Mouse (Mus musculus) G1E (cell line): Measurements from ENCODE around the gene Asb6. TPM values are rescaled to one million over a fixed set of nuclear protein-coding genes. Genes with fewer than 3 reads are reported as not detected.

ENCODE experiments used
- ATAC-seq: 2 replicates; pipeline ENCODE4 v1.8.0; 2016; ENCODE audit warnings: mild to moderate bottlenecking; ENCODE audit not compliant: insufficient number of reproducible peaks, poor library complexity, low FRiP score, severe bottlenecking; ENCODE audit errors: extremely low read depth
- DNase-seq: peaks from one replicate; pipeline ENCODE4 v3.0.0; 2012; ENCODE audit warnings: low spot score
- H3K27me3 ChIP-seq: 2 replicates; pipeline ENCODE4 v1.6.1; 2012; ENCODE audit warnings: mild to moderate bottlenecking, low read length, inconsistent platforms; ENCODE audit not compliant: insufficient read depth
- H3K36me3 ChIP-seq: replicated peaks from 2 replicates; pipeline ENCODE3; 2012; ENCODE audit warnings: mild to moderate bottlenecking, inconsistent platforms
- H3K4me1 ChIP-seq: 2 replicates; pipeline ENCODE4 v1.6.1; 2012; ENCODE audit warnings: low read depth, low read length, inconsistent platforms, mixed read lengths; ENCODE audit not compliant: insufficient read depth
- H3K4me3 ChIP-seq: 2 replicates; pipeline ENCODE4 v1.5.1; 2012; ENCODE audit warnings: low read depth, mild to moderate bottlenecking, inconsistent platforms, low read length, moderate library complexity, mixed read lengths
- H3K9me3 ChIP-seq: replicated peaks from 2 replicates; pipeline ENCODE4 v1.6.1; 2012; ENCODE audit warnings: inconsistent platforms
- CTCF ChIP-seq: IDR thresholded peaks from 2 replicates; pipeline ENCODE4 v1.5.1; 2012; ENCODE audit warnings: low read depth, low read length, inconsistent platforms, mixed read lengths
- GATA1 ChIP-seq: IDR thresholded peaks from 2 replicates; pipeline ENCODE4 v1.6.1; 2012; ENCODE audit warnings: borderline replicate concordance, low read length, inconsistent platforms, mixed read lengths
- GATA2 ChIP-seq: IDR thresholded peaks from 2 replicates; pipeline ENCODE4 v1.6.1; 2012; ENCODE audit warnings: low read depth, low read length, inconsistent platforms, borderline replicate concordance
- POLR2AphosphoS5 ChIP-seq: IDR thresholded peaks from 2 replicates; pipeline ENCODE4 v1.6.1; 2012; ENCODE audit warnings: low read depth, low read length, inconsistent platforms; ENCODE audit not compliant: insufficient replicate concordance
- TAL1 ChIP-seq: conservative IDR thresholded peaks from 2 replicates; pipeline ENCODE4 v1.6.1; 2012; ENCODE audit warnings: low read depth, low read length, inconsistent platforms, mixed read lengths
- polyA plus RNA-seq: library from polyadenylated mRNA; stranded (reverse); fragments of >175 nt; gene quantifications from 2 replicates; pipeline ENCODE4 v1.2.3, GENCODE M21; 2012
- total RNA-seq, 2 experiments: library from RNA; stranded (forward) in 1 of 2; stranded (reverse) in 1 of 2; fragments of 200-1000 nt in 1 of 2; fragments of >200 nt in 1 of 2; fragmentation: Nextera tagmentation in 1 of 2; gene quantifications; 2 replicates each; pipeline ENCODE4 v1.2.3; 2014 to 2017

The Asb6 gene
- total and polyA plus RNA-seq, 3 experiments = 15.2 to 38.8 (median 17.9) TPM

GRCm38 (mm10) chr2:30852771-30853313, 22.7 kb upstream of the Asb6 start:
- Histone ChIP-seq H3K4me3 (no peak overlapping the region), H3K9me3 (no peaks in the 10 kb centered on the region), H3K4me1 (no peaks in the 10 kb centered on the region), H3K36me3 (no peaks in the 10 kb centered on the region), H3K27me3 (peaks cover 37% of the 10 kb centered on the region)
- TF ChIP-seq GATA1 (no peak), CTCF (no peak), POLR2AphosphoS5 (no peak), GATA2 (no peak), TAL1 (no peak)
- no peak for ATAC-seq
- DNase-seq = no peak

- no peak overlapping the region for H3K4me3 ChIP-seq
- DNase-seq (no peak), ATAC-seq (no peak)
- H3K36me3 ChIP-seq = no peaks in the 10 kb centered on the region
- H3K27me3 ChIP-seq = peaks cover 42% of the 10 kb centered on the region
- H3K4me1 ChIP-seq = no peaks in the 10 kb centered on the region
- no peak for TF ChIP-seq CTCF
- no peaks in the 10 kb centered on the region for H3K9me3 ChIP-seq
Measured at GRCm38 (mm10) chr2:30850581-30850980, 20.4 kb upstream of the Asb6 start.

- Histone ChIP-seq H3K36me3 (no peaks in the 10 kb centered on the region), H3K27me3 (peaks cover 48% of the 10 kb centered on the region), H3K4me1 (no peaks in the 10 kb centered on the region), H3K9me3 (no peaks in the 10 kb centered on the region), H3K4me3 (no peak overlapping the region)
- ATAC-seq (no peak), DNase-seq (no peak)
- TF ChIP-seq CTCF = no peak
- no peak for TF ChIP-seq TAL1
- TF ChIP-seq POLR2AphosphoS5 = no peak
- no peak for TF ChIP-seq GATA1
- no peak for TF ChIP-seq GATA2
Measured at GRCm38 (mm10) chr2:30848184-30848583, 18.1 kb upstream of the Asb6 start.

- Histone ChIP-seq H3K4me3 (no peak overlapping the region), H3K27me3 (peaks cover 48% of the 10 kb centered on the region), H3K4me1 (no peaks in the 10 kb centered on the region), H3K9me3 (no peaks in the 10 kb centered on the region), H3K36me3 (no peaks in the 10 kb centered on the region)
- TF ChIP-seq CTCF (no peak), GATA1 (no peak), GATA2 (no peak), POLR2AphosphoS5 (no peak), TAL1 (no peak)
- ATAC-seq (no peak), DNase-seq (no peak)
Measured at GRCm38 (mm10) chr2:30846723-30847122, 16.6 kb upstream of the Asb6 start.

GRCm38 (mm10) chr2:30846236-30846635, 16.1 kb upstream of the Asb6 start:
- H3K9me3 ChIP-seq = no peaks in the 10 kb centered on the region
- H3K4me3 ChIP-seq = no peak overlapping the region
- H3K36me3 ChIP-seq = no peaks in the 10 kb centered on the region
- no peaks in the 10 kb centered on the region for H3K4me1 ChIP-seq
- DNase-seq (no peak), ATAC-seq (no peak)
- peaks cover 44% of the 10 kb centered on the region for H3K27me3 ChIP-seq
- TF ChIP-seq POLR2AphosphoS5 (no peak), GATA2 (no peak), TAL1 (no peak), GATA1 (no peak), CTCF (no peak)

GRCm38 (mm10) chr2:30845152-30846070, 15.3 kb upstream of the Asb6 start:
- no peak for ATAC-seq
- TF ChIP-seq POLR2AphosphoS5 (no peak), GATA2 (no peak), CTCF (no peak)

GRCm38 (mm10) chr2:30842615-30843014, 12.5 kb upstream of the Asb6 start:
- ATAC-seq (no peak), DNase-seq (no peak)
- TF ChIP-seq POLR2AphosphoS5 (no peak), GATA1 (no peak), TAL1 (no peak), CTCF (no peak), GATA2 (no peak)
- Histone ChIP-seq H3K27me3 (peaks cover 49% of the 10 kb centered on the region), H3K9me3 (no peaks in the 10 kb centered on the region), H3K4me1 (no peaks in the 10 kb centered on the region), H3K4me3 (no peak overlapping the region), H3K36me3 (no peaks in the 10 kb centered on the region)

More at GRCm38 (mm10) chr2:30845152-30846070, 15.3 kb upstream of the Asb6 start:
- H3K9me3 ChIP-seq = no peaks in the 10 kb centered on the region
- no peaks in the 10 kb centered on the region for H3K4me1 ChIP-seq
- H3K36me3 ChIP-seq = no peaks in the 10 kb centered on the region
- no peak overlapping the region for H3K4me3 ChIP-seq
- no peak for DNase-seq
- H3K27me3 ChIP-seq = peaks cover 41% of the 10 kb centered on the region
